Mouse (Mus musculus): ENCODE measurements around the gene Sfta2. TPM values are rescaled to one million over a fixed set of nuclear protein-coding genes. Genes with fewer than 3 reads are reported as not detected.

Sfta2 gene
- not detected in 2 replicates for polyA plus RNA-seq (2016; fragmentation: Nextera tagmentation; extraction: Ambion mirVana)

DNA sequence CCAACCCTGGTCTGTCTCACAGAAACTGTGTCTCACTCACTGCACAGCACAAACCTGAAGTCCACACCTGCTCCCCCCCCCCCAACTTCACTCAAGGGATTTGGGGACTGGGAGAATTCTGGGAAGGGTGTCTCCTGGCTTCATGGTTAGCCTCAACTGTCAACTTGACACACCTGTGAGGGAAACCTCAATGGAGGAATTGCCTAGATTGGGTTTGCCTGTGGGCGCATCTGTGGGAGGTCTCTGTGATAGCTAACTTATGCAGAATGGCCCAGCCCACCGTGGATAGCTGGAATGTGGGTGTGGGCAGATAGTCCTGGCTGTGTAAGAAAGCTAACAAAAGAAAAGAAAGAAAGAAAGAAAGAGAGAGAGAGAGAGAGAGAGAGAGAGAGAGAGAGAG lies at the start of gene Sfta2:
TSS of gene Sfta2 (plus strand) at position 301 of the 400 bp plus-strand sequence.
- no peaks in the 10 kb centered on the region; the same call in 1 of the 2 replicates for H3K9me3 ChIP-seq (replicated peaks)
- H3K27me3 ChIP-seq (replicated peaks), result peaks cover 15% of the 10 kb centered on the region
- H3K9ac ChIP-seq, result no peak within 1 kb of the TSS
- H3K4me2 ChIP-seq, result no peak within 1 kb of the TSS
- no peaks in the 10 kb centered on the region for H3K36me3 ChIP-seq
- no peak within 1 kb of the TSS for H3K4me3 ChIP-seq
- no peak for ATAC-seq (ENCODE audit: insufficient number of reproducible peaks, low FRiP score)
- 53% methylated on average over 2 of the region's 2 CpGs for WGBS
- H3K27ac ChIP-seq (ENCODE audit: poor library complexity, severe bottlenecking), result no peak within 1 kb of the TSS
- H3K4me1 ChIP-seq (replicated peaks), result no peaks in the 10 kb centered on the region

DNA sequence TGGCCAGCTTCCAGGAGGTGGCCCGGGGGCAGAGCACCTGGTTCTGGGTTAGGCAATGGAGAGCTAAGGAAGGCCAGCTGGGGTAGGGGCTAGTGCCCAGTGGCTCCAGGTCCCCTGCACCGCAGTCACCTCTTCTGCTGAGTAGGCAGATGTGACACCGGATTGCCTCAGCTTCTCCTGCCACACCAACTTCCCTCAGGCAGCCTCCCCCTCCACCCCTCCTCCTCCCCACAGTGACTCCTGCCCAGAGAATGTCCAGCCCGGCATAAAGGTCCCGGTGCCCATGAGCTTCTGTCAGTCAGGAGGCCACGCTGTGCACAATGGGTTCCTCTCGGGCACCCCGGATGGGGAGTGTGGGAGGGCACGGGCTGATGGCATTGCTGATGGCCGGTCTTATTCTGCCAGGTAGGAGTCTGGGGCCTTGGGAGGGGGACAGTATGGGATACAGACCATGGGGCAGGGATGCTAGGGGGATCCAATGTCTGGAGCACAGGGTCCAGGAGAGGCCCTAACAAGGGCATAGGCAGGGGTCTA lies 49.4 kb upstream of the Sfta2 start, which contains the start of gene Cdsn:
TSS of gene Cdsn (plus strand) at position 248 of the 534 bp plus-strand sequence.
- Histone ChIP-seq H3K4me2 (no peak within 1 kb of the TSS), H3K4me3 (no peak within 1 kb of the TSS), H3K9me3 (replicated peaks) (no peaks in the 10 kb centered on the region; the same call in 1 of the 2 replicates), H3K36me3 (no peaks in the 10 kb centered on the region), H3K27me3 (replicated peaks) (no peaks in the 10 kb centered on the region), H3K4me1 (replicated peaks) (peaks cover 44% of the 10 kb centered on the region), H3K9ac (peak within 1 kb of the TSS; percentile 31; the same call in 1 of the 2 replicates), H3K27ac (ENCODE audit: poor library complexity, severe bottlenecking) (no peak within 1 kb of the TSS)
- ATAC-seq (ENCODE audit: insufficient number of reproducible peaks, low FRiP score), result no peak
- 72% methylated on average over 10 of the region's 10 CpGs for whole genome bisulfite sequencing

GRCm38 (mm10) chr17:35554321-35554720 lies 47.0 kb upstream of the Sfta2 start:
- Histone ChIP-seq H3K27ac (ENCODE audit: poor library complexity, severe bottlenecking) (no peak overlapping the region), H3K9ac (no peak overlapping the region), H3K36me3 (no peaks in the 10 kb centered on the region), H3K27me3 (replicated peaks) (no peaks in the 10 kb centered on the region), H3K9me3 (replicated peaks) (no peaks in the 10 kb centered on the region; the same call in 1 of the 2 replicates), H3K4me3 (no peak overlapping the region), H3K4me1 (replicated peaks) (peaks cover 31% of the 10 kb centered on the region), H3K4me2 (no peak overlapping the region)
- ATAC-seq (ENCODE audit: insufficient number of reproducible peaks, low FRiP score), result no peak
- 77% methylated on average over 5 of the region's 5 CpGs for WGBS

DNA sequence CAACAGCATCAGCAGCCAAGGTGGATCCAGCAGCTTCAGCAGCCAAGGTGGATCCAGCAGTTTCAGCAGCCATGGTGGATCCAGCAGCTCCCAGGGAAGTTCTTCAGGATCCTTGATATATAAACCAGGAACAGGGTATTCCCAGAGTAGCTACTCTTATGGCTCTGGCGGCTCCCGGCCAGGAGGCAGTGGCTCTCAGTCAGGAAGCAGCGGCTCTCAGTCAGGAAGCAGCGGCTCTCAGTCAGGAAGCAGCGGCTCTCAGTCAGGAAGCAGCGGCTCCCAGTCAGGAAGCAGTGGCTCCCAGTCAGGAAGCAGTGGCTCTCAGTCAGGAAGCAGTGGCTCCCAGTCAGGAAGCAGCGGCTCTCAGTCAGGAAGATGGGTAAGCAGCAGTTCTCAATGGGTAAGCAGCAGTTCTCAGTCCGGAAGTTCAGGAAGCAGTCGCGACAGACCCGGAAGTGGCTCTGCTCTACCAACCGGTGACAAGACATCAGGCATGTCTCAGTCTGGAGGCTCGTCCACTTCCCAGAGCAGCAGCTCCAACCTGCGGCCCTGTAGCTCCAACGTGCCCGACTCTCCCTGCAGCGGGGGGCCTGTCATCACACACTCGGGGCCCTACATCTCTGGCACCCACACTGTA lies 46.5 kb upstream of the Sfta2 start:
- H3K9me3 ChIP-seq (replicated peaks), result no peaks in the 10 kb centered on the region; the same call in 1 of the 2 replicates
- H3K4me3 ChIP-seq, result no peak overlapping the region
- no peak overlapping the region for H3K9ac ChIP-seq
- no peaks in the 10 kb centered on the region for H3K27me3 ChIP-seq (replicated peaks)
- no peak for ATAC-seq (ENCODE audit: insufficient number of reproducible peaks, low FRiP score)
- 86% methylated on average over 18 of the region's 18 CpGs for WGBS
- H3K27ac ChIP-seq (ENCODE audit: poor library complexity, severe bottlenecking), result no peak overlapping the region
- H3K4me2 ChIP-seq, result no peak overlapping the region
- no peaks in the 10 kb centered on the region for H3K36me3 ChIP-seq
- H3K4me1 ChIP-seq (replicated peaks), result peaks cover 27% of the 10 kb centered on the region

GRCm38 (mm10) chr17:35556186-35556765 lies 45.1 kb upstream of the Sfta2 start:
- Histone ChIP-seq H3K9ac (no peak overlapping the region), H3K36me3 (no peaks in the 10 kb centered on the region), H3K27ac (ENCODE audit: poor library complexity, severe bottlenecking) (no peak overlapping the region), H3K27me3 (replicated peaks) (no peaks in the 10 kb centered on the region), H3K9me3 (replicated peaks) (no peaks in the 10 kb centered on the region; the same call in 1 of the 2 replicates), H3K4me3 (no peak overlapping the region), H3K4me2 (no peak overlapping the region), H3K4me1 (replicated peaks) (peaks cover 14% of the 10 kb centered on the region)
- no peak for ATAC-seq (ENCODE audit: insufficient number of reproducible peaks, low FRiP score)
- WGBS, result 81% methylated on average over 13 of the region's 13 CpGs

DNA sequence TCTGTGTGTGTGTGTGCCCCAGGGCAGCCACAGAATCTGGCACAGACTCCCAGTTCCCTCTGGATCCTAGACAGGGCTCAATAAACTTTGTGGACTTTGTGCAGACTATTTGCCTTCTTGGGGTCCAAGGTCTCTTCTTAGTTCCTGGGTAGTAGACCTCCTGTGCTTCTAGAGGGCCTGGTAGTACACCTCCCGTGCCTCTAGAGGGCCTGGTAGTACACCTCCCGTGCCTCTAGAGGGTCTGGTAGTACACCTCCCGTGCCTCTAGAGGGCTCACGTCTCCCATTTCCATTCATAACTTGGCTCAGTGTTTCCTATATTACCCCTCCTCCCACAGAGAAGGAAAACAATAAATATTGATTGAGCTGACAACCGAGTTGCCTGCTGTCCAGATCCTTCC lies 44.5 kb upstream of the Sfta2 start:
- Histone ChIP-seq H3K27ac (ENCODE audit: poor library complexity, severe bottlenecking) (no peak overlapping the region), H3K36me3 (no peaks in the 10 kb centered on the region), H3K9me3 (replicated peaks) (no peaks in the 10 kb centered on the region; the same call in 1 of the 2 replicates), H3K4me3 (no peak overlapping the region), H3K4me2 (no peak overlapping the region), H3K4me1 (replicated peaks) (peaks cover 9% of the 10 kb centered on the region; the same call in 1 of the 2 replicates), H3K9ac (no peak overlapping the region), H3K27me3 (replicated peaks) (no peaks in the 10 kb centered on the region)
- 31% methylated on average over 5 of the region's 5 CpGs for WGBS
- no peak for ATAC-seq (ENCODE audit: insufficient number of reproducible peaks, low FRiP score)

DNA sequence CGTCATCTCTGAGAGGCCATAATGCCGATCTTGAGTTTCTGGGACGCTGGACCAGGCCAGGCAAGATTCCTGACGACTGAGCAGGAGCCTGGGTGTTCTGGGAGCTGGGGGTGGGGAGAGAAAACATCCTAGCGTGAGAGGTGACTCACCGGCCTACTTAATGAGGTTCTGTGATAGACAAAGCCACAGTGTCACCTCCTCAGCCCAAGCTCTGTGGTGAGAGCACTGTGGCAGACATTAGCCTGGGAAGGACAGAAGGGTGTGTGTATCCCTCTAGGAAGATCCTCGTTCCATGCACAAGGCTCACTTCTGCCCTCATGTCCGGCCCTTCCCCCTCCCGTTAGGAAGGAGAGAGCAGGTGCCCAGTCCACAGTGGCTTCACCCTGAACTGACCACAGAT lies 44.0 kb upstream of the Sfta2 start:
- no peaks in the 10 kb centered on the region for H3K27me3 ChIP-seq (replicated peaks)
- H3K9me3 ChIP-seq (replicated peaks), result no peaks in the 10 kb centered on the region; the same call in 1 of the 2 replicates
- no peaks in the 10 kb centered on the region for H3K36me3 ChIP-seq
- H3K9ac ChIP-seq, result no peak overlapping the region
- H3K4me1 ChIP-seq (replicated peaks), result 0 out of 2 replicates have a peak, but pooled peaks cover 5% of the 10 kb centered on the region
- ATAC-seq (ENCODE audit: insufficient number of reproducible peaks, low FRiP score), result no peak
- WGBS, result 71% methylated on average over 9 of the region's 9 CpGs
- no peak overlapping the region for H3K4me3 ChIP-seq
- H3K27ac ChIP-seq (ENCODE audit: poor library complexity, severe bottlenecking), result no peak overlapping the region
- no peak overlapping the region for H3K4me2 ChIP-seq

GRCm38 (mm10) chr17:35558216-35558615 lies 43.1 kb upstream of the Sfta2 start:
- Histone ChIP-seq H3K36me3 (no peaks in the 10 kb centered on the region), H3K4me3 (no peak overlapping the region), H3K27me3 (replicated peaks) (no peaks in the 10 kb centered on the region), H3K9me3 (replicated peaks) (no peaks in the 10 kb centered on the region; the same call in 1 of the 2 replicates), H3K27ac (ENCODE audit: poor library complexity, severe bottlenecking) (no peak overlapping the region), H3K4me1 (replicated peaks) (0 out of 2 replicates have a peak, but pooled peaks cover 5% of the 10 kb centered on the region), H3K9ac (no peak overlapping the region), H3K4me2 (no peak overlapping the region)
- ATAC-seq (ENCODE audit: insufficient number of reproducible peaks, low FRiP score), result no peak
- 45% methylated on average over 8 of the region's 8 CpGs for WGBS

- Histone ChIP-seq H3K9ac (no peak within 1 kb of the TSS), H3K36me3 (no peaks in the 10 kb centered on the region), H3K4me3 (no peak within 1 kb of the TSS)
Observed at GRCm38 (mm10) chr17:35567150-35567549, 34.2 kb upstream of the Sfta2 start, which contains the start of gene 2300002M23Rik. Gene 2300002M23Rik, plus strand, starts transcription at chr17:35567450.

DNA sequence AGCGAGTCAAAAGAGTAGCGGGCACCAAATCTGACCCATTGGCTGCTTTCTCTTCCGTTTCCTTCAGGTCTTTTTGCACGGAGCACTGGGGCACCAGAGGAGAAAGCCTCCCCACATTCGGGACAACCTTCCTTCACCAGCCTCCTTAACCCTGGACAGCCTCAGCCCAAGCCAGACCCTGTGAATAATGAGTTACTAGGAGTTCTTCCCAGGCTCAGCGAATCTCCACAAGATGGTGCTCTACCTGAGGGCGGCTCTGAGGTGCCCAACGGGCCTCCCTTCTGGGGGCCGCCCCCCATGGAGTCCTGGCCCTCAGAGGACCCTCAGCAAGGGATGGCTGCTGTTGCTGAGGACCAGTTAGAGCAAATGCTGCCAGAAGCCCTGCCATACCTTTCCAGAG lies 33.6 kb upstream of the Sfta2 start:
- no peak overlapping the region for H3K9ac ChIP-seq
- no peak overlapping the region for H3K27ac ChIP-seq (ENCODE audit: poor library complexity, severe bottlenecking)
- no peak overlapping the region for H3K4me3 ChIP-seq
- H3K9me3 ChIP-seq (replicated peaks), result no peaks in the 10 kb centered on the region; the same call in 1 of the 2 replicates
- no peak for ATAC-seq (ENCODE audit: insufficient number of reproducible peaks, low FRiP score)
- H3K36me3 ChIP-seq, result no peaks in the 10 kb centered on the region
- 20% methylated on average over 9 of the region's 9 CpGs for WGBS
- H3K4me2 ChIP-seq, result 0 out of 2 replicates have a peak overlapping the region, but pooled peaks have one; percentile 3
- peaks cover 51% of the 10 kb centered on the region for H3K27me3 ChIP-seq (replicated peaks)
- peaks cover 9% of the 10 kb centered on the region for H3K4me1 ChIP-seq (replicated peaks)

More at GRCm38 (mm10) chr17:35567150-35567549, 34.2 kb upstream of the Sfta2 start, which contains the start of gene 2300002M23Rik:
- Histone ChIP-seq H3K9me3 (replicated peaks) (no peaks in the 10 kb centered on the region; the same call in 1 of the 2 replicates), H3K27me3 (replicated peaks) (peaks cover 51% of the 10 kb centered on the region), H3K27ac (ENCODE audit: poor library complexity, severe bottlenecking) (no peak within 1 kb of the TSS), H3K4me2 (0 out of 2 replicates have a peak within 1 kb of the TSS, but pooled peaks have one; percentile 3), H3K4me1 (replicated peaks) (peaks cover 9% of the 10 kb centered on the region)
- no peak for ATAC-seq (ENCODE audit: insufficient number of reproducible peaks, low FRiP score)
- 46% methylated on average over 3 of the region's 3 CpGs for WGBS
